In the genomic region with DNA sequence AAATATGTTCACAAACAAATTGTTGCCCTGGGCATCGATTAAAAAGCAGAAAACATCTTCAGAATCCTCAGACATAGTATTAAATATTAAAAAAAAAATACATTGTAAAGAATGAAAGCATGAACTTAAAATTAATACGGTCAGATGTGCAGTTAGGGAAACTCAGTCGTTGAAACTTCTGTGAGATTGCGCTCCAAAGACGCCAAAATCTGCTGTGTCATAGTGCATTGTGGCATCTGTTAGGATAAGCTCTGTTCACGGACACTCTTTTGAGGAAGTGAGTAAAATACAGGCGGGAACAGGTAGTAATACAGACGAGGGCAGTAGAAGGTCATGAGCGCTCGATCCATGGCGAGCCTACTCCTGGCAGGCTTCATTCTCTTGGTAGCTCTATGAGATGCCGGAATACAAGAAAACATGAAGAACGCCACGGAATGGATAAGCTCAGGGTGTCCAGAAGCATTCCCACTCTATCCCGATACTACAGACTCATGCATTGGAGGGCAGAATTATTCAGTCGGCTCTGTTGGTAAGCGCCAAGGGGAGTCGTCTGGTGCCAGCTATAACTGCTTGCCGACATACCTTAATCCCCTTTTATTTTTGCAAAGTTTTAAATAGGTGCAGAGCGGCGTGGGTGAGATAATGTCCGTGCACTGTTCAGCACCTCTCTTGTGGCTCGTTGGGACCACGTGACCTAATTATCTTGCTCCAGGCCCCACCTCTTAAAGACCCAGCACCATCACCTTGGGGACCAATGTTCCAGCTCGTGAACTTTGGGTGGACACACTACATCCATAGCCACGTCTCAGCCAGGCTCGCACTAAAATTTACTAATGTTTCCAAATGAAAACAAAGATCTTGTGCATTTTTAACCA, we compare ENCODE assay signal across 12 mouse cellular contexts.
DNase-seq lines count a peak whose midpoint lies in the region; ATAC-seq and TF ChIP-seq lines count a peak whose summit lies in the region.
"Had no signal": no experiment of that assay in that cellular context is flagged by ENCODE, and none has a peak within 500 bp of the region (broad histone marks: within the 10 kb centered on the region; RNA-seq: fewer than 3 reads in every experiment).

No protein-coding gene starts in this region.

- no peak for DNase-seq in heart, adult 2 months
- DNase-seq in 416B (ENCODE audit: low read depth), result peak; percentile 45
- peak; percentile 72 for DNase-seq in brain, embryonic 14.5 days (ENCODE audit: low read depth)
- no peak for DNase-seq in thymus, postnatal 0 days (ENCODE audit: low spot score)
- DNase-seq in lung, postnatal 0 days (ENCODE audit: low spot score), result no peak
- DNase-seq in adrenal gland, postnatal 4 days (ENCODE audit: low spot score in 2 of 2), result no peak
- DNase-seq: cerebellum, adult 9-11 months; lung, postnatal 36 days; thymus, postnatal 25 days had no signal

- no peak for TF ChIP-seq EP300 in heart, adult 2 months (IDR thresholded peaks at IDR 0.05; ENCODE audit: insufficient read depth, low read depth, low read length)
- TF ChIP-seq EP300 in lung, postnatal 0 days (IDR thresholded peaks at IDR 0.05), result no peak

- ATAC-seq in heart, embryonic 12.5 days (ENCODE audit: insufficient number of reproducible peaks, low FRiP score), result no peak
- peak; percentile 86 for ATAC-seq in hematopoietic stem cell, adult 5-6 weeks (replicated peaks in 1 of 2; ENCODE audit: insufficient read depth in 1 of 2, low FRiP score in 2 of 2, low TSS enrichment in 1 of 2, low read depth in 1 of 2, poor library complexity in 2 of 2, severe bottlenecking in 2 of 2)
- ATAC-seq in lung, postnatal 0 days, result no peak

- no peak overlapping the region for H3K4me3 ChIP-seq in heart, embryonic 12.5 days
- H3K4me3 ChIP-seq in heart, adult 2 months, result no peak overlapping the region
- no peak overlapping the region for H3K4me3 ChIP-seq in lung, postnatal 0 days (ENCODE audit: low read depth, low read length)
- H3K4me3 ChIP-seq: embryonic facial prominence, embryonic 13.5 days had no signal

- H3K4me2 ChIP-seq in heart, embryonic 12.5 days, result peak overlapping the region; percentile 25; the same call in 1 of the 2 replicates
- H3K4me2 ChIP-seq in lung, postnatal 0 days (replicated peaks; ENCODE audit: low read depth, low read length), result no peak overlapping the region
- H3K4me2 ChIP-seq: embryonic facial prominence, embryonic 13.5 days had no signal

- intact Hi-C loops in heart, adult 2 months (cut with DNase I), result no loop called here

- peaks cover 22% of the 10 kb centered on the region for H3K4me1 ChIP-seq in heart, embryonic 12.5 days (replicated peaks)
- no peaks in the 10 kb centered on the region for H3K4me1 ChIP-seq in heart, adult 2 months (ENCODE audit: control insufficient read depth, insufficient read depth, low read length)
- H3K4me1 ChIP-seq in lung, postnatal 0 days (ENCODE audit: insufficient read depth, low read depth, low read length), result no peaks in the 10 kb centered on the region

- 70% methylated on average over 27 of the region's 27 CpGs for WGBS in heart, embryonic 12.5 days
- 67% methylated on average over 27 of the region's 27 CpGs for WGBS in heart, adult 2 months
- 81% methylated on average over 27 of the region's 27 CpGs for WGBS in lung, postnatal 0 days

- H3K27ac ChIP-seq in heart, embryonic 12.5 days (ENCODE audit: poor library complexity, severe bottlenecking), result 0 out of 2 replicates have a peak overlapping the region, but pooled peaks have one; percentile 13
- H3K27ac ChIP-seq in heart, adult 2 months, result no peak overlapping the region
- H3K27ac ChIP-seq in lung, postnatal 0 days (ENCODE audit: low read length), result no peak overlapping the region
- H3K27ac ChIP-seq: embryonic facial prominence, embryonic 13.5 days had no signal

- H3K79me2 ChIP-seq in heart, adult 2 months (replicated peaks; ENCODE audit: control insufficient read depth, insufficient read depth, low read length), result no peaks in the 10 kb centered on the region

- H3K9ac ChIP-seq in heart, embryonic 12.5 days, result no peak overlapping the region
- H3K9ac ChIP-seq in heart, adult 2 months (ENCODE audit: low read depth, low read length), result no peak overlapping the region
- no peak overlapping the region for H3K9ac ChIP-seq in lung, postnatal 0 days (replicated peaks; ENCODE audit: low read depth)
- H3K9ac ChIP-seq: embryonic facial prominence, embryonic 13.5 days had no signal

- peaks cover 46% of the 10 kb centered on the region for H3K36me3 ChIP-seq in heart, embryonic 12.5 days
- no peaks in the 10 kb centered on the region for H3K36me3 ChIP-seq in heart, adult 2 months (ENCODE audit: control insufficient read depth, insufficient read depth, low read length)
- H3K36me3 ChIP-seq in lung, postnatal 0 days (ENCODE audit: insufficient read depth, low read length), result no peaks in the 10 kb centered on the region
- H3K36me3 ChIP-seq: embryonic facial prominence, embryonic 13.5 days had no signal

- no peaks in the 10 kb centered on the region for H3K27me3 ChIP-seq in heart, embryonic 12.5 days (replicated peaks)
- no peaks in the 10 kb centered on the region for H3K27me3 ChIP-seq in heart, adult 2 months (ENCODE audit: control insufficient read depth, insufficient read depth, low read length)
- no peaks in the 10 kb centered on the region for H3K27me3 ChIP-seq in lung, postnatal 0 days (replicated peaks; ENCODE audit: insufficient read depth, low read length)
- H3K27me3 ChIP-seq: embryonic facial prominence, embryonic 13.5 days had no signal

- no peaks in the 10 kb centered on the region for H3K9me3 ChIP-seq in heart, embryonic 12.5 days (replicated peaks)
- H3K9me3 ChIP-seq in lung, postnatal 0 days (ENCODE audit: low read length), result no peaks in the 10 kb centered on the region
- H3K9me3 ChIP-seq: embryonic facial prominence, embryonic 13.5 days had no signal

- TF ChIP-seq CTCF in heart, adult 2 months (IDR thresholded peaks at IDR 0.05), result no peak
- no peak for TF ChIP-seq CTCF in brain, embryonic 14.5 days (IDR thresholded peaks at IDR 0.05; ENCODE audit: borderline replicate concordance, extremely low read depth, insufficient read depth, insufficient read length)
- no peak for TF ChIP-seq CTCF in lung, postnatal 0 days (IDR thresholded peaks at IDR 0.05)

- TF ChIP-seq POLR2A in heart, adult 2 months (IDR thresholded peaks at IDR 0.05; ENCODE audit: insufficient read depth, low read depth, low read length), result no peak
- TF ChIP-seq POLR2A in brain, embryonic 14.5 days (IDR thresholded peaks at IDR 0.05; ENCODE audit: borderline replicate concordance, extremely low read depth, insufficient read depth, insufficient read length, poor library complexity, severe bottlenecking), result no peak

Comparison
In these comparisons a context has a peak if more than half of its experiments do, and no peak if none do; other contexts are left out.
1. ATAC-seq: peak in hematopoietic stem cell, adult 5-6 weeks (2 of 2); none in heart, embryonic 12.5 days (single experiment) and lung, postnatal 0 days (single experiment).
2. DNase-seq: peak in 416B (single experiment) and brain, embryonic 14.5 days (single experiment); none in heart, adult 2 months (0 of 2), thymus, postnatal 0 days (single experiment), lung, postnatal 0 days (single experiment) and adrenal gland, postnatal 4 days (0 of 2).